Mouse (Mus musculus) cerebellum, adult 2 months (tissue): ENCODE measurements at regions not wholly inside any gene's neighbourhood (a gene's known extent, or its start where the extent isn't known, plus 50 kb on each side); places are given as distances from the start of the nearest gene placed in this dataset.

Experiments
- CTCF ChIP-seq: fragments of 200-500 bp; IDR thresholded peaks from 2 replicates; pipeline ENCODE4 v1.5.1; 2011; ENCODE audit warnings: low read depth, mild to moderate bottlenecking, control low read depth, low read length, moderate library complexity, borderline replicate concordance; ENCODE audit not compliant: insufficient read depth
- POLR2A ChIP-seq: fragments of 200-500 bp; IDR thresholded peaks from 2 replicates; pipeline ENCODE4 v1.6.1; 2011; ENCODE audit warnings: low read length, control low read depth, borderline replicate concordance; ENCODE audit not compliant: insufficient read depth

- TF ChIP-seq CTCF (no peak), POLR2A (no peak)
Observed at GRCm38 (mm10) chr13:53854196-53854595, 201.3 kb downstream of the Drd1 start.
